Mouse (Mus musculus): Measurements from ENCODE around the gene Marco. TPM values are rescaled to one million over a fixed set of nuclear protein-coding genes. Genes with fewer than 3 reads are reported as not detected.

Gene Marco
- polyA plus RNA-seq, 1 experiment from 2014 or later: 0.20 TPM

GRCm38 (mm10) chr1:120425587-120425986 is 79.2 kb downstream of the Marco start:
- Histone ChIP-seq H3K9me3 (no peaks in the 10 kb centered on the region), H3K4me1 (no peaks in the 10 kb centered on the region), H3K4me3 (no peak overlapping the region), H3K9ac (replicated peaks) (no peak overlapping the region), H3K27ac (replicated peaks) (no peak overlapping the region), H3K36me3 (no peaks in the 10 kb centered on the region), H3K27me3 (no peaks in the 10 kb centered on the region), H3K4me2 (replicated peaks) (no peak overlapping the region)
- ATAC-seq (replicated peaks): no peak
- WGBS: 79% methylated on average over 8 of the region's 8 CpGs

Other genes with a start within 250 kb of the Marco start
- 2.2 TPM in 2 replicates for gene Steap3, start 232.3 kb downstream of the Marco start, polyA plus RNA-seq (2015; fragmentation: Nextera tagmentation; extraction: Ambion mirVana)
- 1.2 and 1.3 TPM in 2 replicates for gene C1ql2, start 164.4 kb downstream of the Marco start, polyA plus RNA-seq (2015; fragmentation: Nextera tagmentation; extraction: Ambion mirVana)
- not detected in 2 replicates for gene En1, start 97.4 kb upstream of the Marco start, polyA plus RNA-seq (2015; fragmentation: Nextera tagmentation; extraction: Ambion mirVana)

Measured in forebrain, embryonic 15.5 days (tissue).